Mouse (Mus musculus) heart, postnatal 14 days (tissue): ENCODE data around the gene Strbp. TPM values are rescaled to one million over a fixed set of nuclear protein-coding genes. Genes with fewer than 3 reads are reported as not detected.
"Not testable (repeated sequence)": the region's sequence is repeated elsewhere in the genome, so short reads cannot be mapped to it uniquely, and the experiment has no call there.

Experiments
- DNase-seq, 2 experiments: peaks; one replicate each; pipeline ENCODE4 v3.0.0; 2021 to 2022
- intact Hi-C: fragments of 180-260 bp; cut with DNase I; formaldehyde crosslinking; loops from one replicate; pipeline ENCODE4 v1.15.1; 2025
- total RNA-seq, 2 experiments: library from RNA; stranded (reverse); gene quantifications; 2 replicates each; pipeline ENCODE4 v1.2.3; 2021

Strbp gene
- total RNA-seq, 2 experiments from 2014 or later, result 19.2 to 20.3 TPM

GRCm38 (mm10) chr2:37531639-37532038 is 172.0 kb downstream of the Strbp start:
- intact Hi-C loops, result no loop called here
- DNase-seq, result no peak

- intact Hi-C loops, result no loop called here
- DNase-seq, result no peak
Observed at GRCm38 (mm10) chr2:37530766-37531165, 172.9 kb downstream of the Strbp start.

DNA sequence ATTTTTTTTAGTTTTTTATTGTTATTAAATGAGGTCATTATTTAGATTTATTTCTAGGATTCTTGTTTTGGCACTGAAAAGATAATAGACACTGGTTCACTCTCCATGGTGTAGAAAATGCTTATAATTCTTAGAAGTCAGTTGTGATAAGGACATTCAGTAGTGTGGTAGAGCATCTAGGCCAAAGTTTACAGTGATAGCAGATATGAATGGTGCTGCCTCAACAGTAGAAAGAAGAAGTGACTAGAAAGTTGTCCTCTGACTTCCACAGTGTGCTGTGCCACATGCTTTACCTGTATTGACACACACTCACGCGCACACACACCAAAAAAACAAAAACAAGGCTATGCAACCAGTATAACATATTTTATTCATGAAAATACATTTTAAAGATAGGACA is 174.3 kb downstream of the Strbp start:
- intact Hi-C loops, result no loop called here
- no peak for DNase-seq

DNA sequence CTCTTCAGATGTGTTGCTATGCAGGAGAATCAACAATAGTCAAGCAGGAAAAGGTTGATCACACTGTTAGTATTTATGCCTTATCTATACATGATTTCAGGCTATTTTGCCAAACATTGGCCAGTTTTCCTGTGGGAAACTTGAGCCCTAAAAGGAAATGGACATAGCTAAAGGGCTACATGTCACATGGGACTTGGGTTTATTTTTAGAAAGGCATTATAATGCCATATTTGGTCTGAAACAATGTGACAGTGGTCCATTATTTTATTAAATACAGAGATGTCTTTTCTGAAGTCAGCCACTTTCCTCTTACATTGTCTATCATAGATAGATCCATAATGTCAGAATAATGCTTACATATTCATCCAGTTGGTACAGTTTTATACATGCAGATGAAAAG is 176.1 kb downstream of the Strbp start:
- intact Hi-C loops, result no loop called here
- no peak for DNase-seq

- intact Hi-C loops, result no loop called here
- no peak for DNase-seq
Observed at GRCm38 (mm10) chr2:37519286-37519640, 184.4 kb downstream of the Strbp start.

GRCm38 (mm10) chr2:37518561-37519285 is 184.9 kb downstream of the Strbp start:
- intact Hi-C loops, result no loop called here
- DNase-seq, result no peak

- intact Hi-C loops, result no loop called here
Observed at GRCm38 (mm10) chr2:37516922-37517462, 186.7 kb downstream of the Strbp start.

DNA sequence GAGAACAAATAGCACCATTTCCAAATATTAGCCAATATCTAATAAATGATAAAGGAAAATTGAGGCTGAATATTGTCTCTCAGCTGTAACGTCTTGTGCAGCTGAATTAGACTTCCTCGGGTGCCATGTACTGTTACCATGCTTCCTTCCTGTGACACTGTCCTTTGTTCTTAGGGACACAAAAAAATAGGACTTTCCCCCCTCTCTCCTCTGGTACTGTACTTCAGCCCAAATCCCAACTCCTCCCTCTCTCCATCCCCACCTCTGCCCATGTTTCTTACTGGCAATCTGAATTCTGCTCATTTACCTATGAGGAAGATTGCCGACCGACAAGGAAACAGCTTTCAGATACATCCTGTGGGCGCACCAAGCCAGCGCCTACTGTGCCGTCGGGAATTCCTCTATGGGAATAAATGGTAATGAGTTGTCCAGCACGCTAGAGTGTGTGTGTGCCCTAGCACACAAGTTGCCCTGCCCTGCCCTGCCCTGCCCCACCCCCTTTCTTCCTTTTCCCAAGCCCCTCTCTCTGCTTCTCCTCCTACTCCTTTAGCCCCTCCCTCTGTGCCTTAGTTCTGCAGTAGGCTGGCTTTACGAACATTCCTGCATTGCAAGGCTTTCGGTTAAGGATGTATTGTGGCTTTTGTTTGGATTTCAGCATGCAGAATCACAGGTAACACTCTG is 187.5 kb downstream of the Strbp start, which contains the start of gene Gpr21:
TSS of gene Gpr21 (plus strand) at position 303 of the 681 bp plus-strand sequence.
- intact Hi-C loops, result no loop called here
- no peak for DNase-seq

More at GRCm38 (mm10) chr2:37516922-37517462, 186.7 kb downstream of the Strbp start:
- DNase-seq, result no peak

DNA sequence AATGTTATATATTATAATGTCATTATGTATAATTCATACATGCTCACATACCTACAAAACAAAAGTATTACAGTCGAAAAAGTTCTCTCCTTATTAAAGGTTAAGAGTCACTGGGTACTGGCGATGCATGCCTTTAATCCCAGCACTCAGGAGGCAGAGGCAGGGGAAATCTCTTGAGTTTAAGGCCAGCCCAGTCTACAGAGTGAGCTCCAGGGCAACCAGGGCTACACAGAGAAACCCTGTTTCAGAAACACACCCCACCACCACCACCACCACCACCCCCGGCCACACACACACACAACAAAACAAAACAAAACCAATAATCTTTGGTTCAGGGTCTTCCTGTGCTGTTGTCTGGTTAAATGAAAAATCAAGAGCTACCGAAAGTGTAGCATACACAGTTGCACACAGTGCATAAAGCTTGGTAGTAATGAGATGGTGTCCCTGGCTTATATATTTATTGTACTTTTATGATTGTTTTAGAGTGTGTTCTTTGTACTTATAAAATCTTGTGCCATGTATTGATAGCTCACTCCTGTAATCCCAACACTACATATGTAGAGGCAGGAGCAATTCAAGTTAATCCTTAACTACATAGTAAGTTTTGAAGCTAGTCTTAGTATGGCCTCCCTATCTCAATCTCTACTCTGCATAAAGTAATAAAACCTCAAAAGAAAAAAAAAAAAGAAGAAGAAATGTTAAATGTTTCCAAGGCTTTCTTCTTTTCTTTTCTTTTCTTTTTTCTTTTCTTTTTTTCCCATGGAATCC is 192.3 kb downstream of the Strbp start:
- no peak for DNase-seq
- intact Hi-C loops, result no loop called here

DNA sequence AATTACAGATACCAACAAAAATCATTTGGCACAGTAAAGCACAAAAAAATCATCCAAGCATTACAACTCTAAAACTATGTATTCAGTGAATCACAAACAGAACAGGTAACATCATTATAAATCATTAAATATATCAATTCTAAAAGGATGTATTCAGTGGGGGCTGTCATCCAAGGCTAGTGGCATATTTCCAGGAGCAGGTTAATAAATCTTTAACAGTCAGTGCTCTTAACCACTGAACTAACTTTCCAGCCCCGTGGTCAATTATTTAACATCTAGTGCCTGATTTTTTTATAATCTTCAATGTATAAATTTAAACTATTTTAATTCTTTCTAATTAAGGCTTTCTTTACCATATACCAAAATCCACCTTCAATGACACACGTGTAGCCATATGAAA is 197.8 kb downstream of the Strbp start:
- DNase-seq, intact Hi-C loops: not testable (repeated sequence)

DNA sequence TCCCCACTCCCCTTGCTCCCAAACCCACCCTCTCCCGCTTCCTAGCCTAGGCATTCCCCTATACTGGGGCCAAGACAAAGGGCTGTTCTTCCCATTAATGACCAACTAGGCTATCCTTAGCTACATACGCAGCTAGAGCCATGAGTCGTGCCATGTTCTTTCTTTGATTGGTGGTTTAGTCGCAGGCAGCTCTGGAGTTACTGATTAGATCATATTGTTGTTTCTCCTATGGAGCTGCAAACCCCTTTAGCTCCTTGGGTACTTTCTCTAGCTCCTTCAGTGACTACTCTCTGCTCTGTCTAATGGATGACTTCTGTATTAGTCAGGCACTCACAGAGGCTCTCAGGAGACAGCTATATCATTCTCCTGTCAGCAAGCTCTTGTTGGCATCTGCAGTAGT is 206.3 kb downstream of the Strbp start:
- intact Hi-C loops, result loop anchor here (5.0 kb wide), 1 partner anchor 275 kb away; no protein-coding TSS in a partner anchor
- no peak for DNase-seq

GRCm38 (mm10) chr2:37488956-37489355 is 214.7 kb downstream of the Strbp start:
- DNase-seq, result no peak
- intact Hi-C loops, result loop anchor here (5.0 kb wide), 2 partner anchors 67 to 82 kb away; partner anchors contain the start of gene Rc3h2

- no peak for DNase-seq
- intact Hi-C loops, result loop anchor here (5.0 kb wide), 2 partner anchors 64 to 79 kb away; partner anchors contain the start of gene Rc3h2
Observed at GRCm38 (mm10) chr2:37486408-37486807, 217.3 kb downstream of the Strbp start.

GRCm38 (mm10) chr2:37485370-37485769 is 218.3 kb downstream of the Strbp start:
- intact Hi-C loops, result loop anchor here (2.0 to 5.0 kb wide), 3 partner anchors 63 to 103 kb away; partner anchors contain the start of gene Rc3h2
- peak; percentile 13 to 46 for DNase-seq

- intact Hi-C loops, result loop anchor here (2.0 kb wide), 1 partner anchor 101 kb away; no protein-coding TSS in a partner anchor
- DNase-seq, result no peak
Observed at GRCm38 (mm10) chr2:37484165-37484564, 219.5 kb downstream of the Strbp start.

GRCm38 (mm10) chr2:37480039-37480438 is 223.6 kb downstream of the Strbp start:
- intact Hi-C loops, result no loop called here

GRCm38 (mm10) chr2:37479559-37479958 is 224.1 kb downstream of the Strbp start:
- DNase-seq, result no peak
- intact Hi-C loops, result no loop called here

More at GRCm38 (mm10) chr2:37480039-37480438, 223.6 kb downstream of the Strbp start:
- DNase-seq, result no peak

DNA sequence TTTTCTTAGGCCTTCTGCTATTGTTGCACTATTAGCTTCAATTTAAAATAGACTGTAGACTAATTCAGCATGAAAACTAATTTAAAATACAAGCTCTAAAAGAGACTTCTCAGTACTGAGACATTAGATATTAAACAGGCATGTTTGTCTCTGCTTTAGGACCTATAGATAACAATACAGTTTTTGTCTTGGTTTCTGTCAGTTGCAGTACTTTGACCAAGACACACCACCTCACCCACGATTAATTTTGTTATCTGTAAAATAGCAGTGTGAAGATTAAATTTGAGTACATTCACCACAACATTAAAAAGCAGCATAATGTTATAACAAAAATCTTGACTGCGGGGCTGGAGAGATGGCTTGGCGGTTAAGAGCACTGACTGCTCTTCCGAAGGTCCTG is 237.4 kb downstream of the Strbp start:
- no peak for DNase-seq
- intact Hi-C loops, result no loop called here

DNA sequence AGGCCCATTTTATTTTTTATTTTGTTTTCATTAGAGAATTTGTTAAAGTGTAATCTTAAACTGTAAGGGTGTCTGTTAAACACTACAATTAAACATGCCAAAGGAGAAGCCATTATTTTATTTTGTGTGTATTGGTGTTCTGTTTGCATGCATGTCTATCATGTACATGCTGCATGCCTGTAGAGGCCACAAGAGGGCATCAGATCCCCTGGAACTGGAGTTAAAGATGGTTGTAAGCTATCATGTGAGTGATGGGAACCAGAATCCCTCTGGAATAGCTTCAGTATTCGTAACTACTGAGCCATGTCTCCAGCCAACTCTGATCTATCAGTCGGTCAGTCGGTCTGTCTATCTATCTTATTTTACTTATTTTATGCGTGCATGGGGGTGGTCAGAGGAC is 243.0 kb downstream of the Strbp start:
- intact Hi-C loops, result no loop called here
- no peak for DNase-seq

- no peak for DNase-seq
- intact Hi-C loops, result no loop called here
Observed at GRCm38 (mm10) chr2:37452376-37452760, 251.3 kb downstream of the Strbp start.
